Mouse (Mus musculus) subcutaneous adipose tissue, adult 2 months (tissue): ENCODE results near the gene Zfy2. TPM values are rescaled to one million over a fixed set of nuclear protein-coding genes. Genes with fewer than 3 reads are reported as not detected.

Experiments used
- polyA plus RNA-seq: library from polyadenylated mRNA; depleted of rRNA; stranded (reverse); fragments of >200 nt; gene quantifications from 2 replicates; pipeline ENCODE4 v1.2.3, GENCODE M21; 2012; ENCODE audit warnings: low replicate concordance; rRNA removed

Gene Zfy2
- polyA plus RNA-seq, result not detected in 2 replicates

GRCm38 (mm10) chrY:2170309-2170708, at the start of gene Zfy2:
Gene Zfy2 (minus strand): TSS chrY:2170409.

